Mouse (Mus musculus) neural tube, embryonic 15.5 days (tissue): ENCODE data around the gene Cd3eap. TPM values are rescaled to one million over a fixed set of nuclear protein-coding genes. Genes with fewer than 3 reads are reported as not detected.

Experiments used
- ATAC-seq: fragments of 200-750 bp; cut with Nextera tagmentation; 2 replicates; pipeline ENCODE4 v1.8.0; 2017; ENCODE audit warnings: mild to moderate bottlenecking, moderate TSS enrichment, moderate library complexity; ENCODE audit not compliant: low FRiP score
- H3K27ac ChIP-seq: fragments of 300-500 bp; sonication (generic); replicated peaks from 2 replicates; pipeline ENCODE4 v1.5.1; 2015; ENCODE audit warnings: mild to moderate bottlenecking, inconsistent platforms
- H3K27me3 ChIP-seq: fragments of 300-500 bp; sonication (generic); replicated peaks from 2 replicates; pipeline ENCODE4 v1.6.1; 2015; ENCODE audit warnings: inconsistent platforms
- H3K36me3 ChIP-seq: fragments of 300-500 bp; sonication (generic); 2 replicates; pipeline ENCODE4 v1.6.1; 2015; ENCODE audit warnings: inconsistent platforms
- H3K4me1 ChIP-seq: fragments of 300-500 bp; sonication (generic); 2 replicates; pipeline ENCODE4 v1.6.1; 2015; ENCODE audit warnings: inconsistent platforms
- H3K4me2 ChIP-seq: fragments of 300-500 bp; sonication (generic); 2 replicates; pipeline ENCODE4 v1.6.1; 2015; ENCODE audit warnings: inconsistent platforms, mild to moderate bottlenecking, moderate library complexity
- H3K4me3 ChIP-seq: fragments of 300-500 bp; sonication (generic); replicated peaks from 2 replicates; pipeline ENCODE4 v1.5.1; 2015; ENCODE audit warnings: mild to moderate bottlenecking, inconsistent platforms
- H3K9ac ChIP-seq: fragments of 300-500 bp; sonication (generic); replicated peaks from 2 replicates; pipeline ENCODE4 v1.6.1; 2015; ENCODE audit warnings: mild to moderate bottlenecking, inconsistent platforms
- H3K9me3 ChIP-seq: fragments of 300-500 bp; sonication (generic); replicated peaks from 2 replicates; pipeline ENCODE4 v1.6.1; 2016; ENCODE audit warnings: inconsistent platforms
- WGBS: fragments of 180-500 bp; shearing (Covaris S2); methylation state at CpG from one replicate; pipeline ENCODE4 v1.1.7; 2015; ENCODE audit warnings: mixed read lengths; 5-methylcytosine and 5-hydroxymethylcytosine counted together
- polyA plus RNA-seq: library from polyadenylated mRNA; unstranded; fragments of >200 nt; fragmentation: Nextera tagmentation; extraction: Ambion mirVana; gene quantifications from 2 replicates; pipeline ENCODE4 v1.2.1, GENCODE M21; 2015

The Cd3eap gene
- 22.2 and 23.0 TPM in 2 replicates for polyA plus RNA-seq

DNA sequence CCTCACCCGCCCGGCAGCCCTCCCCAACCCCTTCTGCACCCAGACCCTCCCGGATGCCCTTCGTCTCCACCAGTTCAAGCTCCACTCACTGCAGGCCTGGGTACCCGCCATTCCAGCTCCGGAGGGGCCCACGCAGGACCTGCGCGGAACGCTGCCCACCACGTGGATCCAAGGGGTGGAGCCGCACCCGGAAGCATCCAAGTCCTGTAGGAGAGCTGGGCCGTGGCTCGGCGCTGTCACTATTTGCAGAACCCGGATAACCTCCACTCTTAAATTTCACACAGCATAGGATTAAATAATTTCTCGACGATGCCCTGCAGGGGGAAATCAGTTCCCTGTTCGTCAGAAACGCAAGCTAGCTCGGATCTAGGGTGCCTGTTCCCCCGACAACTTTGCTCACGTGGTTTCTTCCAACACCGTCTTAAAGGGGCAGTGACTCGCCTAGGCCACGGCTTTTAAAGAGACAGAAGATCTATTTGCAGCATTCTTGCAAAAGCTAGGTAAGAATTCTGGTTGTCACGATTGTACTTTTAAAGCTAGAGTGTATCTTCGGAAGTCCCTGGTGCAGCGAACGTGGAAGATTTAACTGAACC is at the start of gene Cd3eap, which contains the start of gene Ppp1r13l:
TSS of gene Cd3eap (minus strand) at position 185 of the 593 bp plus-strand sequence.
TSS of gene Ppp1r13l (plus strand) at position 451 of the 593 bp plus-strand sequence.
- WGBS: under 1% methylated on average over 31 of the region's 31 CpGs
- Histone ChIP-seq H3K36me3 (peaks cover 21% of the 10 kb centered on the region), H3K4me3 (peak within 1 kb of the TSS; percentile 65), H3K9me3 (no peaks in the 10 kb centered on the region), H3K4me2 (peak within 1 kb of the TSS; percentile 96), H3K27me3 (peaks cover 20% of the 10 kb centered on the region), H3K9ac (peak within 1 kb of the TSS; percentile 62), H3K4me1 (peaks cover 38% of the 10 kb centered on the region), H3K27ac (peak within 1 kb of the TSS; percentile 63)
- peak; percentile 88 for ATAC-seq

DNA sequence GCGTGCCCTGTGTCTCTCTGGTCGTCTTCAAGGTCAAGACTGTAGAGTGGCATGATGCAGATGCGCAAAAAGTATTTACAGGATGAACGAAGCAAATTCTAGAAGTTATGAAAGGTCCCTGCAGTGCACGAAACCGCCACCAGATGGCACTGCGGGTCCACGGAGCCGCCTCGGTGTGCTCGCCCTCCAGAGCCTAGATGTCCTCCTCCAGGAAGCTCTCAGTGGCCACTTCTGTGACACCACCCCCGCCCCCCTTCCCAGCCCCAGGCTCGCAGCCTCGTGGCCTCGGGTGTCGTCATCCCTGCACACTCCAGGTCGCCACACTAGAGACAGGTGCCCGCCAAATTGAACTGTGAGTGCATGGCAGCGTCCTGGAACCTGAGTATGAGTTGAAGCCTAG is 46.1 kb upstream of the Cd3eap start:
- Histone ChIP-seq H3K4me2 (peak overlapping the region; percentile 41), H3K4me3 (0 out of 2 replicates have a peak overlapping the region, but pooled peaks have one; percentile 3), H3K36me3 (no peaks in the 10 kb centered on the region), H3K9me3 (0 out of 2 replicates have a peak, but pooled peaks cover 2% of the 10 kb centered on the region), H3K4me1 (peaks cover 11% of the 10 kb centered on the region), H3K9ac (no peak overlapping the region), H3K27me3 (peaks cover 52% of the 10 kb centered on the region), H3K27ac (no peak overlapping the region)
- ATAC-seq: peak; percentile 69; the same call in 1 of the 2 replicates
- 1% methylated on average over 19 of the region's 19 CpGs for WGBS

DNA sequence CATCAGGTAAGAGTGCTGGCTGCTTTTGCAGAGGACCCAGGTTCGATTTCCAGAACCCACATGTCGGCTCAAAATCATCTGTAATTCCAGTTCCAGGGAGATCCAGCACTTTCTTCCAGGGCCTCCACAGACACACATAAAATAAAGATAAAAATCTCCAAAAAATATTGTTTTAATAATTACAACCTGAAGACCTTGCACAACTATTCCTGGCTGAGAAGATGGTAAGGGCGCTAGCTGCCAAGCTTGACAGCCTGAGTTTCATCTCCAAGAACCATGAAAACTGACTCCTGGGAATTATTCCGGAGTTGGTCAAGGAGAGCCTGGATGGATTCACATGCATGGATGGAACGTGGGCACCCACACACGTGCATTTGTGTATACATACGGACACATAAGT is 45.2 kb upstream of the Cd3eap start, which contains the start of gene Ckm:
TSS of gene Ckm (plus strand) at position 301 of the 400 bp plus-strand sequence.
- Histone ChIP-seq H3K4me1 (peaks cover 16% of the 10 kb centered on the region), H3K27me3 (peaks cover 57% of the 10 kb centered on the region), H3K36me3 (no peaks in the 10 kb centered on the region), H3K4me3 (peak within 1 kb of the TSS; percentile 49), H3K9ac (peak within 1 kb of the TSS; percentile 40), H3K27ac (no peak within 1 kb of the TSS), H3K9me3 (0 out of 2 replicates have a peak, but pooled peaks cover 2% of the 10 kb centered on the region), H3K4me2 (peak within 1 kb of the TSS; percentile 95)
- 46% methylated on average over 7 of the region's 7 CpGs for whole genome bisulfite sequencing
- ATAC-seq: no peak

DNA sequence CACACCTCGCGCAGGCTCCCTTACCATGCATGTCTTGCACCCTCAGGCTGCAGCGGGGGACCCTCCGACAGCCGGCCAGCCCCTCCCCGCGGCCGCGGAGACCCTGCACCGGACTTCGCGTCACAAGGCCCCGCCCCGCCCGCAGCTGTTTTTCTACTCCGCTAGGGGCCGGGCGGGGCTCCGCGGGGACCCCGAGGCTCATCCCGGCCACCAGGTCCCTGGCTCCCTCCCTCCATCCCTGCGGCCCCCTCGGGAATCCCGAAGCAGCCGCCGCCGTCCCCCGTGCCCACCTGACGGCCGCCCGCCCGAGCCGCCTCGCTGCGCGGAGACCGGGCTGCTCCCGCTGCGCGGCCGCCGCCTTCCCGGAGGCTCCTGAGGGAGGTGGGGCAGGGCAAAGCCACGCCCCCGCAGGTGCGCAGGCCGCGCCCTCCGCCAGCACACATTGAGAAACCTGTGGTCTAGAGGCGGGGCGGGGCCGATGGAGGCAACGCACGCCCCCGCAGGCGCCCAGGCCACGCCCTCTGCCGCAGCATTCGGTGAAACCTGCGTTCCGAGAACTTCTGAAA is 44.5 kb upstream of the Cd3eap start, which contains the start of gene Klc3:
TSS of gene Klc3 (minus strand) at position 374 of the 566 bp plus-strand sequence.
- Histone ChIP-seq H3K9me3 (0 out of 2 replicates have a peak, but pooled peaks cover 2% of the 10 kb centered on the region), H3K27me3 (peaks cover 61% of the 10 kb centered on the region), H3K9ac (peak within 1 kb of the TSS; percentile 40), H3K4me3 (peak within 1 kb of the TSS; percentile 49), H3K36me3 (no peaks in the 10 kb centered on the region), H3K4me2 (peak within 1 kb of the TSS; percentile 95), H3K4me1 (peaks cover 18% of the 10 kb centered on the region), H3K27ac (no peak within 1 kb of the TSS)
- WGBS: under 1% methylated on average over 62 of the region's 62 CpGs
- ATAC-seq: no peak

DNA sequence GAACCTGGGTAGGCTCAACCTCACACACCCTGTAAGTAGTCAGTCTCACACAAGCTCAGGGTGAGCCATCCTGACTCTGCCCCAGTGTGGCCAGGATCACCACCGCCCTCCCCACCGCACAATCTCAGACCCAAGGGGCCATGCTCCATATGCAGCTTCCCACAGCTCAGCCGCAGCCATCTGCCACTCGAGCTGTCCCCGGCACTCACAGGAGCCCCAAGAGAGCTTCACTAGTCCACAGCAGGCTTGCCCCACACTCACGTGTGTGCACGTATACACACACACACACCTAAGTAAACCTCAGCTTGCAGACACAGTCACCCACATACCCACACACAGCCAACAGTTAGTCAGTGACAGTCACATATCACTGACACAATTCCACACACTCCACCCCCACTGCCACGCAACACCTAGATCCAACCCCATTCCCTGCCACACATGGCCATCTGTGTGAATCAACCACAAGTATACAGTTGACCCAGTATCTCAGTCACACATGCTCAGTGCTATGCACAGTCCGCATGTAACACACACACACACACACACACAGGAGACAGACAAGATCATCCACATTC is 43.3 kb upstream of the Cd3eap start:
- no peak overlapping the region for H3K4me3 ChIP-seq
- peaks cover 61% of the 10 kb centered on the region for H3K27me3 ChIP-seq
- WGBS: 71% methylated on average over 9 of the region's 9 CpGs
- H3K4me2 ChIP-seq: no peak overlapping the region
- no peak overlapping the region for H3K9ac ChIP-seq
- H3K4me1 ChIP-seq: peaks cover 18% of the 10 kb centered on the region
- H3K27ac ChIP-seq: no peak overlapping the region
- H3K36me3 ChIP-seq: no peaks in the 10 kb centered on the region
- ATAC-seq: no peak
- H3K9me3 ChIP-seq: 0 out of 2 replicates have a peak, but pooled peaks cover 2% of the 10 kb centered on the region

DNA sequence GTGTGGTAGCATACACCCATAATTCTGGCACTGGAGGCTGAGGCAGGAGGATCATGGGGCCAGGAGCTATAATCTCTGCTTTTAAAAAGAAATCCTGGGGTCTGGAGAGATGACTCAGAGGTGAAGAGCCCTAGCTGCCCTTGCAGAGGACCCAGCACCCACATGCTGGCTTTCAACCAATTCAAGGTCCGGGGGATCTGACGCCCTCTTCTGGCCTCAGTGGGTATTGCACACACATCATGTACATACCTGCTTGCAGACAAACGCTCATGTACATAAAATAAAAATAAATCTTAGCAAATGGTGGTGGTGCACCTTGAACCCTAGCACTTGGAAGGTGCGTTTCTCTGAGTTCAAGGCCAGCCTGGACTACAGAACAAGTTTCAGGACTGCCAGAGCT is 41.7 kb upstream of the Cd3eap start:
- Histone ChIP-seq H3K36me3 (no peaks in the 10 kb centered on the region), H3K4me2 (no peak overlapping the region), H3K9ac (no peak overlapping the region), H3K9me3 (0 out of 2 replicates have a peak, but pooled peaks cover 2% of the 10 kb centered on the region), H3K27me3 (peaks cover 61% of the 10 kb centered on the region), H3K27ac (no peak overlapping the region), H3K4me3 (no peak overlapping the region), H3K4me1 (peaks cover 18% of the 10 kb centered on the region)
- WGBS: 80% methylated on average over 4 of the region's 4 CpGs
- no peak for ATAC-seq

DNA sequence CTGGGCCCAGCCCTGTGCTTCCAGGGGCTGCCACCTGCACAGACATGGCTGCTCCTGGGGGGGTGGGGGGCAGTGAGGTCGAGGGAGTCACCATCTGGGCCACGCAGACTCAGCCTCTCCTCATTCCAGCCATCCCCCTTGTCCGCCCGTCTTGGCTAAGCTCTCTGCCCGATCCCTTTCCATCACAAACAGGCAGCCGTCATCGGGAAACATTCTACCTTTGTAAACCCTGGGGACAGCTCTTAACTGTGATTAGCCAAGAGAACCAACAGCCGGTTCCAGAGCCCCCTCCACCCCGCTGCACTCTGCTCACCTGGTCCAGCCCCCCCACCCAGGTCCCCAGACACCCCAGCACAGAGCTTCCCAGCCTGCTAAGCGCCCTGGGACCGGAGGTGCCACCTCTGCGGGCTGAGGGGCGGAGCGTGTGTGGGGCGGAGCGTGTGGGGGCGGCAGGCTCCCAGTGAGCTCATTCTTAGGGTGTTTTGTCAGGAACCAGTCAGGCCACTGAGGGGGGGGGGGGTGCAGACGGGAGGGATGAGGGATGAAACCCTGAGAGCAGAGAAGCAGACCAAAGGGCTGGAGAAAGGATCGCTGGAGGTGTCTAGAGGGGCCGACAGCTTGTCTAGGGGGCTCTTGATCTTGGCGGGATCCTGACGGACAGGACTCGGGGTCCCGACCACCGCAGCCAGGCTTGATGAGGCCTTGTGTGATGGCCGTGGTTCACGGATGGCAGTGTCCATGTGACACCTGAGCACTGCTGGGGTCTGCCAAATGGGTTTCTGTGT is 40.4 kb upstream of the Cd3eap start:
- 0 out of 2 replicates have a peak, but pooled peaks cover 2% of the 10 kb centered on the region for H3K9me3 ChIP-seq
- H3K4me1 ChIP-seq: peaks cover 16% of the 10 kb centered on the region
- no peak overlapping the region for H3K9ac ChIP-seq
- peak overlapping the region; percentile 20 for H3K4me3 ChIP-seq
- ATAC-seq: no peak
- peaks cover 50% of the 10 kb centered on the region for H3K27me3 ChIP-seq
- H3K4me2 ChIP-seq: peak overlapping the region; percentile 52
- WGBS: 2% methylated on average over 27 of the region's 27 CpGs
- H3K27ac ChIP-seq: no peak overlapping the region
- peaks cover 8% of the 10 kb centered on the region for H3K36me3 ChIP-seq

DNA sequence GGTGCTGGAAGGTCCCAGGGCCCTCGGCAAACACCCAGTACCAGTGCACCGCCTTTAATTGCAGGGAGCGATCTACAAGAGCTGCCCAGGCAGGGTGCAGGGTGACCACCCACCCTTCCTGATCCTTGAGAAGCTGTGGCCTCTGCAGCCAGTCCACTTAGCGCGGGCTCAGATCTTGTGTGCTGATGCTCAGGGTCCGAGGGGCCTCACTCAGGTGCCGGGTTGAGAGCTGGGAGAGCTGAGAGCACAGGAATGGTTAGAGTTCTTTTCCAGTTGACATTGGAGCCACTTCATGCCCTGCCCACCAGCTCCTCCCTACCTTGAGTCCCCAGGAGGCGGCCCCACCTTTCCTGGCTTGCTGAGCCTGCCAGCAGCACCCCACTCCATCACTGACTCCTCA is 35.2 kb upstream of the Cd3eap start:
- H3K27ac ChIP-seq: no peak overlapping the region
- no peak for ATAC-seq
- no peak overlapping the region for H3K9ac ChIP-seq
- no peaks in the 10 kb centered on the region for H3K9me3 ChIP-seq
- H3K27me3 ChIP-seq: peaks cover 4% of the 10 kb centered on the region
- H3K4me3 ChIP-seq: no peak overlapping the region
- H3K4me1 ChIP-seq: peaks cover 1% of the 10 kb centered on the region; the same call in 1 of the 2 replicates
- no peak overlapping the region for H3K4me2 ChIP-seq
- WGBS: 93% methylated on average over 8 of the region's 8 CpGs
- peaks cover 60% of the 10 kb centered on the region for H3K36me3 ChIP-seq

DNA sequence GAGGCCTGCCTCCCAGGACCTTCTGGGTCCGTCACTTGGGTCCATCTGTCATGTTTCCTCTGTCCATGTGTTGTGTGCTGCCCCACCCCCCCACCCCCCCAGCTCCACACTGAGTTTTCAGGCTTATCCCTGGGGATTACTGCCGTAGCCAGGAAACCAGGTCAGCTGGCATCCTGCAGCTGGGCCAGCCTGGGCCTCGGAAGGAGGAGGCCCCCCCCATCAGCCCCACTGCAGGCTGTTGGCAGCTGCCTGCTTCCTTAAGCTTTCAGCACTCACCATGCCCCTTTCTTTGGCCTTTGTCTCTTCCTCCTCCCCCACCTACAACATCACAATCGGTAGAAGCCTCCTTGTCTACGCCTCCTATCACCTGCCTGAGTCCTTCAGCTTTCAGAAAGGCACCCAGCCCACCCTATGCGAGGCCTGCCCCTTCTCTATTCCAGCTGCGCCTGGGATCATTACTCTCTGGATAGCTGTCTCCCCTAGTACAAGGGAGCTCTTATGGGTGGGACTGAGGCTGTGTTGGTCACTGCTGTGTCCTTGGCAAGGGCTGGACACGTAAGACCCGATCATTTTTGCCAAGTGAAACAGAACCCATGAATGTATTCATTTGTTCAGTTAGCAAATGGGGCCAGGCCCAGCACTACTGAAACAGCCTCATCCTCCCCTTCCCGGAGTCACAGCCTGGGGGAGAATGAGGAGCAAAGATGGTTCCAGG is 29.6 kb upstream of the Cd3eap start:
- no peaks in the 10 kb centered on the region for H3K9me3 ChIP-seq
- no peak overlapping the region for H3K9ac ChIP-seq
- H3K27ac ChIP-seq: no peak overlapping the region
- no peaks in the 10 kb centered on the region for H3K27me3 ChIP-seq
- no peak overlapping the region for H3K4me3 ChIP-seq
- WGBS: 58% methylated on average over 10 of the region's 10 CpGs
- peaks cover 93% of the 10 kb centered on the region for H3K36me3 ChIP-seq
- H3K4me2 ChIP-seq: no peak overlapping the region
- no peak for ATAC-seq
- H3K4me1 ChIP-seq: peaks cover 12% of the 10 kb centered on the region

DNA sequence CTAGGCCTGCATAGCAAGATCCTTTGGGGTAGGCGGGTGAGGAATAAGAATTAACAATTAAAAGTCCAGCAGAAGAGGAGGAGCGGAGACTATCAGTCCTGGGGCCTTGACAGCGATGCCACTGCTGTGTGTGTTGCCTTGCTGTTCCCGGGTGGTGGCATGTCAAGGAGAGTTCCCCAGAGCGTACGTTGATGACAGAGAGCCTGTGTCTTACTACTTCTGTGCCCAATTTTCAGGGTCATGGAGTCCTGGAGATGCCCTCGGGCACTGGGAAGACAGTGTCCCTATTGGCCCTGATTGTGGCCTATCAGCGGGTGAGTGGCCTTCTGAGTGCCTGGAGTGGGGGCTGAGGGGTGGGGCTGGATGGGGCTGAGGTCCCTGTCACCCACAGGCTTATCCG is 24.4 kb upstream of the Cd3eap start:
- Histone ChIP-seq H3K27ac (no peak overlapping the region), H3K4me2 (no peak overlapping the region; the same call in 1 of the 2 replicates), H3K9me3 (no peaks in the 10 kb centered on the region), H3K4me1 (peaks cover 26% of the 10 kb centered on the region), H3K4me3 (no peak overlapping the region), H3K36me3 (peaks cover 46% of the 10 kb centered on the region), H3K9ac (no peak overlapping the region), H3K27me3 (no peaks in the 10 kb centered on the region)
- 86% methylated on average over 9 of the region's 9 CpGs for WGBS
- no peak for ATAC-seq

DNA sequence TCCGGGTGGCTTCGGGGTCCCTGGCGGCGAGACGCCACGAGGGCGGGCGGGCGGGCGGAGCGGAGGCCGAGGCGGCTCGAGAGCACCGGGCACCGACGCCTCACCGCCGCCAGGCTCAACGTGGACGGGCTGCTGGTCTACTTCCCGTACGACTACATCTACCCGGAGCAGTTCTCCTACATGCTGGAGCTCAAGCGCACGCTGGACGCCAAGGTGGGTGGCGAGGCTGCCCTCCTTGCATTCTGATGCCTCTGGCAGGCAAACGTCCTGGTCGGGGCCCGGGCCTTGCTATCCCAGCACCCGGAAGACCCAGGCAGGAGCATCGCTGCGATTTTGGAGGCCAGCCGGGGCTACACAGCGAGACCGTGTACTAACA is 22.9 kb upstream of the Cd3eap start:
- peak; percentile 65 for ATAC-seq
- Histone ChIP-seq H3K36me3 (peaks cover 33% of the 10 kb centered on the region), H3K4me1 (peaks cover 22% of the 10 kb centered on the region), H3K9me3 (no peaks in the 10 kb centered on the region), H3K27me3 (no peaks in the 10 kb centered on the region), H3K4me2 (peak overlapping the region; percentile 74), H3K4me3 (peak overlapping the region; percentile 93), H3K9ac (peak overlapping the region; percentile 90), H3K27ac (peak overlapping the region; percentile 68)
- WGBS: under 1% methylated on average over 35 of the region's 37 CpGs
